Mouse (Mus musculus) T-cell, adult 2 months (primary cell): ENCODE measurements around the gene Syt2.

Experiments
- DNase-seq: peaks from one replicate; pipeline ENCODE4 v3.0.0; 2022; ENCODE audit warnings: low spot score

Gene Syt2

DNA sequence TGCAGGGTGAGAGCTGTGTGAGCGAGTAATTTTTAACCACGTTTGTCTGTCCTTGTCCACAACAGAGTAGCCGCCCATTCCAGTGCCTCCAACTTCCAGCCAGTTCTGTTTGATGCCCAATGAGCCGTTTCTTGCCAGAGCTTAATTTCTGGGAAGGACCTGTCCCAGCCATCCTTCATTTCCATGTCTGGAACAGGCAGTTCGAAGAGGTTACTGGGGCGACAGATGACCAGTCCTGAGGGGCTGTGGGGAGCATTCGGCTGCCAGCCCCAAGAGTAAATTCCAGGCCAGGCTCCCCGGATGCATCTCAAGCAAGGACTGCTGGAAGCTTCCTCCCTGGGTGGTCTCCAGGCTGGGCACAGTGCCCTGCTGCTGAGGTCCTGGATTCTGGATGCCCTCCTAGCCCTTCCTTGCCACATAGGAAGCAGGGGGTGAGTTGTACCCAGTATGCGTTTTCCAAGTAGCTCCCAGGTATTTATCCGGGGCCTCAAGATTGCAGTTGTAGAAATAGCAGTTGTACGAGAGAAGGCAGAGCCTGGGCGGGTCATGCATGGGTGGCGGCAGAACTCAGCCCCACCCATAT lies 4.9 kb downstream of the Syt2 start:
- no peak for DNase-seq

DNA sequence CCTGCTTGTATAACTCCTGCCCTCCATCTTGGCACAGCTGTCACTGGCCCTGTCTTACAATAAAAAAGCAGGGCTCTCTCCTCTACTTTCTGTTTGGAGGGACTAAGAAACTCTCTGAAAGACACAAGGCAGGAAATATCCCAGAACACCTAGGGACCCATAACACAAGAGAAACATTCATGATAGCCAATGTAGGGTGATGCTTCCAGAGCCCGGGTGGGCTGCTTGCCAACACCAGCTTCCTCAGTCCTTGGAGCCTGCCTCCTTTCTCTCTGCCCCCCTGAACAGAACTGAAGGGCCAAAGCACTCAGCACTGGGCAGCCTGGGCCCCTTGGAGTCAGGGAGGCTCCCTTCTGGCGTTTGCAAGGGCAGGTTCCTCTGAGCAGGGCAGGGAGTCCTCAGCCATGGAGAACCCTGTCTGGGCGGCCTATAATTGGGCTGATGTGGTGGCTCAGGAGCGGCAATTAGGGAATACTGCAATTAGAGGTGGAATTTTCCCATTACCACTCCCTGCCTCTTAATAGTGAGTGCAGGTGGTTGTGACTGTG lies 5.4 kb downstream of the Syt2 start:
- no peak for DNase-seq

DNA sequence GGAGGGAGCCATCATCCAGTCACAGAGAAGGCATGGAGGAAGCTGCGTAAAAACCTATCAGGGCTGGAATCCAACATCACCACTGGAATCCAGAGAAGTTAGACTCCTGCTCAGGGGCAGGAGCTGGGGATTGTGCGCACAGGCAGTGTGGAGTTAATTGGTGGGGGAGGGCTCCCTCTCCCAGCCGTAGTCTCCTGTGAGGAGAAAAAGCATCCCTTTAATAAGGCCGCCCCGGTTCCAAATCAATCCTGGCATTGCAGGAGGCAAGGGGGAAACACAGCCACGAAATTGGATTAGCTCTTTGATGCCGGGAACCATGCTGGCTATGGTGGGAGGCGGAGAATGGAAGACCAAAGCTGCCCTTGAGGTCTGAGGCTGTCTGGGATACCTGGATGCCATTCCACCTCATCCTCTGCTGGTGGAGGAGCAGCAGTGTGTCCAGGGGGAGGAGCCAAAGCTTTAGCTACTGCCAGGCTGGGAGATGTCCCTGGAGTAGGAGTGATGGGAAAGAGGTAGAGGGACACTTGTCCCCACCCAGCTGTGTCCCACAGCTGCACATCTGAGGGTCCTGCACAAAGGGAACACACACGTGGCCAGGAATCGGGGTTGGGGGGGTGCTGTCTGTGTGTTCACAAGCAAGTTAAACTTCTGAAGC lies 7.3 kb downstream of the Syt2 start:
- no peak for DNase-seq

DNA sequence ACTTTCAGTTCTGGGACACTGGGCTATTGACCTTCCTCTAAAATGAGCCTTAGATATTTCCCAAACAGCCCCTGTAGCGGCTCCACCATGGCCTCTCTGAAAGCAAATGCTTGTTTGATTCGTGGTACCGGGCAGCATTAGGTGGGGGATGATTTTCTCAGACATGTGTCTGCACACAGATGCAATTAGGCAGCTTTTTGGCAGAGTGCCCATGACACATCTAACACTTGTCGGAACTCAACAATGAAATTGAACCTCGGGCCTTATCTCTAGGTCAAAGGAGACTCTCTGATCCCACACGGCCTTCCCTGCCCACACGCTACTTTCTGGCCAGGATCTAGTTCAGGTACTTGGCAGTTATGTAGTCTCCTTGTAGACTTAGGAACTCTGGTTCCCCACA lies 12.4 kb downstream of the Syt2 start:
- DNase-seq: no peak

DNA sequence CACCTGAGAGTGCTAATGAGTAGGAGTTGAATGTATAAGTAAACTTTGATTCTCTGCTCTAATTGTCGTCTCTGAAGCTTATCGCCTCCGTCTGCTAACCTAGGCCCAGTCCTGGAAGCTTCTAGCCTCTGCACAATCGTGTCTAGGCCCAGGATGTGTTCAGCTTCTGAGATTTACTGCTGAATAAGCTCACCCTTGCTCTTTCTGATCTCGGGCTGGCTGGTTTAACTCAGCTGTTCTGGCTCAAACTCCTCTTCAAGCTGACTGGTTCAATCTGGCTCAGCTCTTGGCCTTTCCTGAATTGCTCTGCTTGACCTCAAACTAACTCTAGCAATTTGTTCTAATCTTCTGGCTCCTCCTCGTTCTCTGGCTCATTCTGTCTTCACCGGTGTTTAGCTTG lies 13.7 kb downstream of the Syt2 start:
- no peak for DNase-seq

DNA sequence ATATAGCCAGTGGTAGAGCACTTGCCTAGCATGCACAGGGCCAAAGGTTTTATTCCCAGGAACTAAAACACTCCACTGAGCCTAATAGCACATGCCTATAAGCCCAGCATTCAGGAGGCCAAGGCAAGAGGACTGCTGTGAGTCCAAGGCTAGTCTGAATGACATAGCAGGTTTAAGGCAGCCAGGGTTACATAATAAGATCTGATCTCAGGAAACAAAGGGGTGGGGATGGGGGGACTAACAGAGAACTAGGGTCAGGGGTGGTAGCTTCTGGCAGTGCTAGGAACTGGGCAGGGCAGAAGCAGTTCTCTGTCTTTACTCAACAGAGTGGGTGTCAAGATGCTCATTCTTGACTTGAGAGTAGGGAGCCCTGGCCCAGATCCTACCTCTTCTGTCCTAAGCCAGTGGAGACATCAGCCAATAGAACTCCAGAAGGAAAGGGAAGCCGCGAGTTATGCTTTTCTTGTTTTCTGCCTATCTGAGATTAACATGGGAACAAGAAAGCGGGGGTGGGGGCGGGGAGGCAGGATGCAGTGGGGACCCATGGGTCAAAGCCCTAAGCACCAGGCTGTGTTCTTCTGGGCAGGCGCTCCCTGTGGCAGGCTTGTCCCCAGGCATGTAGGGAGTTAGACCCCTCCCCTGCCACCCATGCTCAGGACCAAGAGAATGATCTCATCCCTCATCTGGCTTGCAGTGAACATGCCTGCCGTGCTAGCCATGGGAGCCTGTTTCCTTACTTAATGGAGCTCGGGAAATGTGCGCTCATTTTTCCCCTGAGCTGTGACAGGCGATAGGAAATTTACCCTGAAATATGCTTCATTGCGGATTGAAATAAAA lies 25.0 kb downstream of the Syt2 start:
- no peak for DNase-seq

DNA sequence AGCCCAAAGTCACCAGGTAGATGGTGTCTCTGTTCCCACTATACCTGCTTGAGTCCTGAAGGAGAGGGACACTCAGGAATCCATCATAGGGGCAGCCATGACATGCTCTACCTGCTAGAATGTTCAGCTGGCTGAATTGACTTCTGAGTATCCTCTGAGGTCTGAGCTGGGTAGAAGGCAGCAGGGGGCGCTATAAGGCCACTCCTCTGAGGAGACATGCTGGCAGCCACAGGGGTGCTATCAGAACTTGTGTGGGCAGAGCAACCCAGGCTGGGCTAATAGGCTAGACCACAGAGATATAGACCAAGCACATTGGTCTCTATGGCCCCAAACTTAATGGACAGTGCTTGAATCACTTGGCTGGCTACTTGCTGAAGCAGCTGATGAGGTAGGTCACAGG lies 27.8 kb downstream of the Syt2 start:
- no peak for DNase-seq

DNA sequence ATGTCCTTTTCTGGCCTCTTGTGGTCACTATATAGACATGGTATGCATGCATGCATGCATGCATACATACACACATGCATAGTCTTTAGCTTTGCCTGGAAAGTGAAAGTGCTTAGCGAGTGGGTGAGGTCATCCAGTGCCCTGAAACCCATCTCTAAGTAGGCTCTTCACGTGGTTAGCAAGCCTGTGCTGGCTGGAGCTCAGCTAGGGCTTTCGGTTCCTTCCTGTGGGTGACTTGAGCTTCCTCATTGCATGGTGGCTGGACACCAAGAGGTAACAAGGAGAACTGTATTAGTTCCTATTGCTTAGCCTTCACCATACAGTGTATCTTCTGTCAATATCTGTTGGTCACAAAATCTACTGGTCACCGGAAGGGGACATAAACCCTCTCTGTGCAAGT lies 33.0 kb downstream of the Syt2 start:
- DNase-seq: no peak

DNA sequence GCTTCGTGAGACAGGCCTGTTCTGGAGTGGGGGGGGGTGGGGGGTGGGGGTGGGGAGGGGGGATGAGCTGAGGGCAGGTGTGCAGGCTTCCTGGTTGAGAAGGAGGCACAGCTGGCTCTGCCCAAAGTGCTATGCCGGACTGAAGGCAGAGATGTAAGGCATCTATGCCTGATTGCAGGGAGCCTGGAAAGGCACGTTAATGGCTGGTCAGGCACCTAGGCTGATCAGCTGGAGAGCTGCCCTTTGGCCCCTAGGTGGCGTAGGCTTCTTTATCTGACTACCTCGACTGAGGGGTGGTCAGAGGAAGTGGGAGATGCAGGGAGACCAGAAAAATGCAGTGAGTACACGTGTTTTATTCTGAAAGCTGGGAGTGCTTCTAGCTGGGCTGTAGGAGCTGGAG lies 34.1 kb downstream of the Syt2 start:
- DNase-seq: no peak

DNA sequence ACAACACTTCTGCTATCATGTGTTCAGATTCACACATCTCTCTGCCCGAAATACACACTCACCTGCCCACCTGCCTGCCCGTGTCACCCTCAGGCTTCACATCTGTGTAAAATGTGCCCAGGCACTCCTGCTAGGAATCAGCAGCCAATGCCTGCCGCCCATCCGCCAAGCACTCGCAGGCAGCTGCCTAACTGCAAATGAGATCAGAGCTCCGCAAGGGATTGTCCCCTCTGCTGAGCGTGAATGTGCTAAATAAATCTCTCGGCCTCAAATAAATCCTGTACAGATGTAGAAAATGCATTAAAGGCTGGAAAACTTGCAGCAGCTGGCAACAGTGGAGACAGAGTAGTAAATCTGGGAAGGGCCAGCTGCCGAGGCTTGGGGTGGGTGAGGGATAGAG lies 36.0 kb downstream of the Syt2 start:
- DNase-seq: no peak

DNA sequence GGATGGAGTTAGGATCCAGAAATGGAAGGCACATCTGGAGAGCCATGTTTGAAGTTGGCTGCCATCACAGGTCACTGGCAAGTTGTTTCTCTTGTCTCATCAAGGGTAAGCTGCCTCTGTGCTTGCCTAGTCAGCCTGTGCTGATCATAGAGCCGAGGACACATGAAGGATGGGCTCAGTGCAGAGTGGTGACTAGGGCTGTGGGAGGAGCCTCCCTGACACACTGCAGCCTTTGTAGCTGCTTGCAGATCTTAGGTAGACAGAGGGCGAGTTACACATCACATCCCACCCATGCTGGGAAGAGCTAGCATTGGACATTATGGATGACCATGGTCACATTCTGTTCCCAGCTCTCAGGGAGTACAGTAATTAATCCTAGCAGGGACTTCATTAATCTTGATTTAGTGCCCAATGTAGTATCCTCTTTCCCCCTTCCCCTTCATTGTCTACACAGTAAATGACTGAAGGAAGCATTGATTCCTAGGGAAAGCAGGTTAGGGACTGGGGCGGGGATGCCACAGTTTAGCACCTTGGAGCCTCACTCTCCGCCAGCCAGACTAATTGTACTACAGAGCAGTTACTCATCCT lies 40.5 kb downstream of the Syt2 start:
- DNase-seq: no peak

DNA sequence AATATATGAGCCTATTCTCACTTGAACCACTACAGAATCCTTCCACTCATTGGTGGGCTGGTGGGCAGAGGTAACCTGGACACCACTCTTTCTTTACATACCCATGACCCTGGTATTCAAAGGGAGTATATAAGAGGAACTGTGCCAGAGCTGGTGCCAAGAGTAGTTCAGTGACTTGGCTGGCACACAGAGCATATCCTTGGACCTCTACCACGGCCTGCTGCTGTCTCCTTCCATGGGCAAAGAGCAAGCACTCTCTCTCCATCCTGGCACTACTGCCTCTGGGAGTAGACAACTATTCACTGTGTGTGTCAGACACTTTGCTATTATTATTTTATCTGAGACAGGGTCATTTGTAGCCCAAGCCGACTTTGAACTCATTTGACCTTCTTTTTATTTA lies 49.8 kb downstream of the Syt2 start:
- no peak for DNase-seq

DNA sequence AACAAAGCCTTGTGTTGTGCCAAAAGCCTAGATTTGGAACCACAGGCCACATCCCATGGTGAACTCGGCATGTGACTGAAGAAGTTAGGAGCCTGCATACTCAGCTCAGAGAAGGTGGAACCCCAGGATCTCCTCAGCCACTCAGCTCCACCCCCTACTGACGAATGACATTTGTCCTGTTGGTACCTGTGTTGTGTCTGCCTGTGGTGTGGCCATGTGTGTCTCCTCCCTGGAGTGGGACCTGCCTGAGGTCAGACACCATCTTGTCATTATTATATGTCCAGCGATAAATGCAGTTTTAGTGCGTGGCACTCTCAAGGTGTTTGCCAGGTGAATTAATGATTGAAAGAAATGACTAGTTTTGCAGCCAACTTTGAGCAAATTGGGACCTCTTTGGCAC lies 50.6 kb downstream of the Syt2 start:
- DNase-seq: no peak

DNA sequence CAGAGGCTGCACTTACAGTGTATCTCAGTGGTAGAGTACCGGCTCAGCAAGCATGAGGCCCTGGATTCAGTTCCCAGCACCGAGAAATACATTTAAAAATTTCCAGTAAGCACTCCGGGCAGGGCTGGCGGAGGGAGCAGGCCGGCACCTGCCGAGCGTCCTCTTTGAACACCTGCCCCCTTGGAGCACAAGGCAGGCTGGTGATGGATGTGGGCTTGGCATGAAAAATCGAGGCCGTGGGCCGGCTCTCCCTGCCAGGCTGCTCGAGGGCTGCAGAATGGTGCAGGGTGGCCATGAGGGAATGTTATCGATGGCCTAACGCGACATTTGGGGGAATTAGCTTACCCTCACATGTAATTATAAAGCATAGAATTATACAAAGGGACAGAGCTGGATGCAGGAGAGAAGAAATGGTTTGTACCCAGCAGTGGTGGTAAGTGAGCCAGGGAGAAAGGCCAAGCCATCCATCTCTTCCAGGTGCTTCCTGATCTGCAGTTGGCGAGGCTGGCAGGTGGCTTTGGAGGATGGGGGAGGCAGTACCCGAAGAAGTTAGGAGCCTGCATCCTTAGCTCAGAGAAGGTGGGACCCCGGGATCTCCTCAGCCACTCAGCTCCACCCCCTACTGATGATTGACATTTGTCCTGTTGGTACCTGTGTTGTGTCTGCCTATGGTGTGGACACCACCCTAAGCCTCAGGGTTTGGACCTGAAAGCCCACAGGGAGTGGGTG lies 51.2 kb downstream of the Syt2 start:
- no peak for DNase-seq

DNA sequence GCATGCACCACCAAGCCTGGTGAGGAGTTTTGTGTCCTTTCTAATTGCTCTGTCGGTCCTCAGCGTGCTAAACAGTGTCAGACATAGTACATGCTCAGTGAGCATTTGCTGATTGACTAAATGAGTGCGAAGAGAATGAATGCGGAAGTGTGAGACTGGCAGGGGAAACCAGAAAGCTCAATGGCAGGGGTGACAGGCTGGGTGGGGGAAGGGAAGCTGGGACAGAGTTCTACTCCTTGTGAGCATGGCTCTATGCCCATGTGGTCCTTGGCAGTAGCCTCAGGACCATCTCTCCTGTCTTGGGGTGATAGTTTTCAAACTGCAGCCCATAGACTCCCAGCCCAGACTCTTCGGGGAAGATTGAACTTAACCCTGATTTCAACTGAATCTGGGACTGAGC lies 52.0 kb downstream of the Syt2 start:
- no peak for DNase-seq

DNA sequence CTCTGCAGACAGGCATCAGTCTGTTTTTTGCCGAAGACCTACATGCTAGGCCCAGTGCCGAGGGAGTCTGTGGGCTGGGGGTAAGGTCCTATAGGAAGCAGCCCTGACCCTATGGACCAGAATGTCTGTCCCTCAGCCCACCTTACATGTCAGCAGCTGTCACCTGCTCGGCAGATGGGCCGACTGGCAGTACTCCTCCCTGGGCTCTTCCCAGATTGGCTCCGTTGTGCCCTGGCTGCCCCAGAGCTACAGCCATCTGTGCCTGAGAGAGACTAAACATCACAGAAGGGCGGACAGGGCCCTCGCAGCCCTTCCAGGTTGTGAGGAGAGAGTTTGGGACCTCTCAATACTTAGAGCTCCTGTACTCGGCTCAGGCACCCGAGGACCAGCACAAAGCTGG lies 52.9 kb downstream of the Syt2 start:
- DNase-seq: no peak

DNA sequence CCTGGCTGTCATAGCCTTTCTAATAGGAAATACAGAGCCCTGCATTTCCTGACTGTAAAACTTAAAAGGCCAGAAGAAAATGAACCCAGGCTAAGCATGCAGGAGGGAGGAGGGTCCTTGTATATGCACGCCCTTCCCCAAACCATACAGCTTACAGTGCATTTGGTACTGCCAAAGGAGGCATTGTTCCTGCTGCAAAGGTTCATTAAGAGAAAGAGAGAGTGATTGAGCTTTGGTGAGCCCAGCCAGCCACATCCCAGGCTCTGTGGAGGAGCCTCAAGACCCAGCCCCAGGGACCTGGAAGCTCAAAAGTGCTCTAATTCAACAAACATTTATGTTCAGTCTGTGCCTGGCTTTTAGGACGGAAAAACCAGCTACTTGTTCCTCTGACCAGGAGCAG lies 53.7 kb downstream of the Syt2 start:
- no peak for DNase-seq

DNA sequence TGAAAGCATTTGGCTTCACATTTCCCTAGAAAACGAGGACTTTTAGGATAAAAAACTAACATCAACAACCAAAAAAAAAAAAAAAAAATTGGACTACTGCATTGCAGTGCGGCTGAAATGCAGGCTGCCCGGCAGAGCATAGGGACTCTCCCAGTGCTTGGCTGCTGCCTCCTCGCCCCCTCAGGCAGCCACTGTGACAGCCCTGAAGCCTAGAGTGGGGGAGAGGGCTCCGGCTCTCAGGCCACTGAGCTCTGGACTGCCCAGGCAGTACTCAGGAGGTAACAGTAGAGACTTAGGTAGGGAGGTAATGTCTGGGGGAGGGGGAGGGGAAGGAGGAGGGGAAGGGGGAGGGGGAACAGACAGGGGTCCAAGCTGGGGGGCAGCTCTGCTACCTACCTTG lies 54.2 kb downstream of the Syt2 start:
- DNase-seq: no peak

DNA sequence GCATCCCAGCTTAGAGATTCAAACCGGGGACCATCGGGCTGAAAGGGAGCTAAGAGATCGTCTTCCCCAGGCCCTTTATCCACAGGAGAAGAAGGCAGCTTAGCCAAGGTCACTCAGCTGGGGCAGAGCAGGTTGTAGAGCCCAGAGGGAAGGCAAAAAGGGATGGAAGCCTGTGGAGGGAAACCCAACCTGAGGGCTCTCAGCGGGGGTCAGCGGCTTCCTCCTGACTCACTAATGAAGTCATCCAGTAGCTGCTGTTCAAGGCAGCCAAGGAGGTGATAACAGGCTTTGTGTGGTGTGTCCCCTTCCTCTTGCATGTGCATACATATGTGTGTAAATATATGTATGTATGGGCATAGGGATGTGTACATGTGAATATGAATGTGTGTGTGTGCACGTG lies 54.7 kb downstream of the Syt2 start:
- no peak for DNase-seq

DNA sequence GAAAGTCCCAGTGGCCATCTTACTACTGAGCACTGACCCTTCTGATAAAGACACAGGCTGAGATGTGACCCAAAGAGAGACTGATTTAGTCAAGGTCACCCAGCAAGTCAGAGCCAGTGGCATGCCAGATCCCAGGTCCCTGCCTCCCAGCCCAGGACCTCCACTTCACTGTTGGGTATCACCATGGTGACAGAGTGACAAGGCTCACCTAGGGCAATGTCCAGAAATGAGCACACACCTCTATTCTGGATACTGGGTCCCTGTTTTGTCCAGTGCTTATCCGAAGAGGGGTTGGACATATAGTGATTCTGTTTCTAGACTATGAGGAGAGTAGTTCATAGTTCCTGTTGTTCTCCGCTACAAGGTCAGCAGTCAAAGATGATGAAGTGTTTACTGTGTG lies 56.8 kb downstream of the Syt2 start:
- no peak for DNase-seq

DNA sequence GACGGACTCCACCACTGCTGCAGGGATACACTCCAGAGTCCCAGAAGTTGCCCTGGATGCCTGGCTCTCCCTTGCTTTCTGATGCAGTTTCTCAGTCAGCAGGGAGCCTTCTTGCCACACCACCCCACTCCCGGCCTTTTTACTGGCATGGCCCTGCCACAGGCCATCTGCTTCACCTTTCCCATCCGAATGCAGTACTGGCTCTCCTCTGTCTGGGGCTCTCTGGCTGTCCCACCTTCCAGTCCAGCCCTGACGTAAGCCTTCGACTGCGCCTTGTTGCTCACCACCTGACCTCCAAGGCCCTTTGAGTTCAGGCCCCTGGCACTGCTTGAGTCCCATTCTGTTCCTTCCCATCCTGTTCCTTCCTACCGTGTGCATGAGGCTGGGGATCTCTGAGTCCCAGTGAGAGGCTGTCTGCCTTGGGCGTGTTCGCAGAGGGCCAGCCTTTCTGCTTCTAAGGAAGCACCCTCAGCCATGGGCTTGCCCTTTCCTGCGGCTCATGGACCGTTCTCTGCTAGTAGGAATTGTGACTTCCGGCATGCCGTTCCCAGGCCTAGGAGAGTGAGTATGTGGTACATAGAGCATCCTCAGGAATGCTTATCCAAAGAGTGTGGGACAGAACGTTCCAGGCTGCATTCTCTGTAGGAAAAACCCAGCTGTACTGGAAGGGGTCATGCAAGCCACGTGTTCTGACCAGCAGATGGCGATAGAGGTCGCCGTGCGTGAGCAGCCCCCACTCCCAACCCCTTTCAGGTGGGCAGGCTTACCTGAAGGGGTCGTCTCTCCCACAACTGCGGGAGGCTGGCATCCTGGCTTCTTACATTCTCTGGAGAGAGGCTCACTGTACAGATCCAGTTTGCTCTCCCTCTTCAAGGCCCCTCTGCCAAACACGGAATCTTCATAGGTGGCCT lies 58.2 kb downstream of the Syt2 start:
- no peak for DNase-seq
